Mouse (Mus musculus): ENCODE measurements around the gene Bag6. TPM values are rescaled to one million over a fixed set of nuclear protein-coding genes. Genes with fewer than 3 reads are reported as not detected.
"Not testable (repeated sequence)": the region's sequence is repeated elsewhere in the genome, so short reads cannot be mapped to it uniquely, and the experiment has no call there.

Gene Bag6
- polyA plus RNA-seq, 1 experiment from 2014 or later, result 37.5 TPM

- H3K4me1 ChIP-seq (ENCODE audit: control insufficient read depth, insufficient read depth, low read length), result peaks cover 31% of the 10 kb centered on the region
- H3K9ac ChIP-seq (ENCODE audit: low read length); H3K4me2 ChIP-seq (ENCODE audit: low read depth, low read length); H3K36me3 ChIP-seq (ENCODE audit: control insufficient read depth, insufficient read depth); H3K27me3 ChIP-seq (ENCODE audit: control insufficient read depth, insufficient read depth, low read length); ATAC-seq (replicated peaks; ENCODE audit: extremely low read depth, insufficient read depth, low FRiP score); H3K27ac ChIP-seq (ENCODE audit: low read length); H3K9me3 ChIP-seq (replicated peaks; ENCODE audit: control insufficient read depth, low read length); H3K4me3 ChIP-seq (ENCODE audit: low read length): not testable (repeated sequence)
- 89% methylated on average over 12 of the region's 12 CpGs for WGBS
These were observed 10.6 kb upstream of the Bag6 start for GRCm38 (mm10) chr17:35124261-35124896.

DNA sequence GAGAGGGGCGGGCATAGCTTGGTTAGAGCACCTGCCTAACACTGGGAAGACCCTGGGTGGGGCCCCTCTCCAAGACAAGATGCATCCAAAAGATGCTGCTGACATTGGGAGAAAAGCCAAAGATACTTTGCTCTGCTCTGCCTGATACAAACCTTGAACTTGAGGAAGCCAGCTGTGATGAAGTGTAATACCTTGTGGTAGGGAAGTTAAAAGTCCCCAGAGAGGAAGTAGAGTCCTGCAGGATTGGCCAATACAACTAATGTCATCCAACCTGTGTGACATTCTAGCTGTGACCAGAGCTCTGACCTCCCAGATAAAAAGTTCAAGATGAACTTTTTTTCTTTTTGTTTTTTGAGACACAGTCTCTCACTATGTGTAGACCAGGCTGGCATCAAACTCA, 9.9 kb upstream of the Bag6 start:
- Histone ChIP-seq H3K4me1 (ENCODE audit: control insufficient read depth, insufficient read depth, low read length) (peaks cover 25% of the 10 kb centered on the region), H3K36me3 (ENCODE audit: control insufficient read depth, insufficient read depth) (no peaks in the 10 kb centered on the region), H3K4me2 (ENCODE audit: low read depth, low read length) (no peak overlapping the region), H3K4me3 (ENCODE audit: low read length) (no peak overlapping the region), H3K27me3 (ENCODE audit: control insufficient read depth, insufficient read depth, low read length) (no peaks in the 10 kb centered on the region), H3K9ac (ENCODE audit: low read length) (no peak overlapping the region), H3K27ac (ENCODE audit: low read length) (no peak overlapping the region), H3K9me3 (replicated peaks; ENCODE audit: control insufficient read depth, low read length) (no peaks in the 10 kb centered on the region)
- WGBS, result 85% methylated on average over 1 of the region's 1 CpGs
- ATAC-seq (replicated peaks; ENCODE audit: extremely low read depth, insufficient read depth, low FRiP score), result no peak

GRCm38 (mm10) chr17:35125578-35125977, 9.4 kb upstream of the Bag6 start:
- Histone ChIP-seq H3K27me3 (ENCODE audit: control insufficient read depth, insufficient read depth, low read length) (no peaks in the 10 kb centered on the region), H3K4me2 (ENCODE audit: low read depth, low read length) (peak overlapping the region; percentile 86), H3K9me3 (replicated peaks; ENCODE audit: control insufficient read depth, low read length) (no peaks in the 10 kb centered on the region), H3K9ac (ENCODE audit: low read length) (peak overlapping the region; percentile 77), H3K4me3 (ENCODE audit: low read length) (peak overlapping the region; percentile 64), H3K36me3 (ENCODE audit: control insufficient read depth, insufficient read depth) (no peaks in the 10 kb centered on the region), H3K27ac (ENCODE audit: low read length) (peak overlapping the region; percentile 79), H3K4me1 (ENCODE audit: control insufficient read depth, insufficient read depth, low read length) (peaks cover 21% of the 10 kb centered on the region)
- no peak for ATAC-seq (replicated peaks; ENCODE audit: extremely low read depth, insufficient read depth, low FRiP score)
- WGBS, result 27% methylated on average over 6 of the region's 6 CpGs

DNA sequence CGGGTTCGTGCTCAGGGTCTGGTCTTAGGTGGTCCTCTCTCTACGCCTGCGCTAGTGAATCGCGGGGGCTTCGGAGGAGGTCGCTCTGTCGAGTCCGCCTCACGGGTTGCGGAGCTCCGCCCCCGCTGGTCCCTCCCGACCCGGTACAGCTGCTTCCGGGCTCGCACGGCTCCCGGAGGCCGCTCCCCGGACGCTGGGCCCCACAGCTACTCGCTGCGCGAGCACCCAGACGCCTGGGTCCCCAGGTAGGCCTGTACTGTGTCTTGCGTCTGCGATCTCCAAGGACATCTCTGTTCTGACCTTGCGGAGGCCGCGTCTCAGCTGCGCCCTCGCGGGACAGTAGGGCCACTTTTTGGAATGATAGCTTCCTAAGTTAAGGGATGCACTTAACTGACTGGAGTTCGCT, 8.8 kb upstream of the Bag6 start, which contains the start of gene D17H6S53E:
D17H6S53E (plus strand) TSS at position 168 of the 406 bp plus-strand sequence.
- peak; percentile 58 for ATAC-seq (replicated peaks; ENCODE audit: extremely low read depth, insufficient read depth, low FRiP score)
- Histone ChIP-seq H3K4me2 (ENCODE audit: low read depth, low read length) (peak within 1 kb of the TSS; percentile 86), H3K27me3 (ENCODE audit: control insufficient read depth, insufficient read depth, low read length) (no peaks in the 10 kb centered on the region), H3K9me3 (replicated peaks; ENCODE audit: control insufficient read depth, low read length) (no peaks in the 10 kb centered on the region), H3K4me1 (ENCODE audit: control insufficient read depth, insufficient read depth, low read length) (peaks cover 21% of the 10 kb centered on the region), H3K9ac (ENCODE audit: low read length) (peak within 1 kb of the TSS; percentile 77), H3K36me3 (ENCODE audit: control insufficient read depth, insufficient read depth) (no peaks in the 10 kb centered on the region), H3K27ac (ENCODE audit: low read length) (peak within 1 kb of the TSS; percentile 79), H3K4me3 (ENCODE audit: low read length) (peak within 1 kb of the TSS; percentile 64)
- under 1% methylated on average over 36 of the region's 36 CpGs for WGBS

DNA sequence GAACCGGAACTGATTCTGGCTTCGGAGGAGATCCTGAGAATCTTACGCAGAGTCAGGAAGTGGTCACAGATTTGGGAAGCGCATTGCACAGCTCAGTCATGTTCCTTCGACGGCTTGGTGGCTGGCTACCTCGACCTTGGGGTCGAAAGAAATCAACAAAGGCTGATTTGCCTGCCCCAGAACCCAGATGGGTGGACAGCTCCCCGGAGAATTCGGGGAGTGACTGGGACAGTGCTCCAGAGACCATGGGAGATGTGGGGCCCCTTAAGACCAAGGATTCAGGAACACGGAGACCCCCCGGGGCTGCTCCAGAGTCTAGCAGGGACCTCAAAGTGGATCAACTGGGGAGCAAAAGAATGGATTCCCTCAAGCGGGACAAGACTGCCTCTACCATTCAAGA, 8.0 kb upstream of the Bag6 start:
- 62% methylated on average over 13 of the region's 13 CpGs for WGBS
- Histone ChIP-seq H3K27ac (ENCODE audit: low read length) (peak overlapping the region; percentile 79), H3K4me2 (ENCODE audit: low read depth, low read length) (peak overlapping the region; percentile 86)

GRCm38 (mm10) chr17:35128996-35129395, 6.0 kb upstream of the Bag6 start:
- H3K36me3 ChIP-seq (ENCODE audit: control insufficient read depth, insufficient read depth), result no peaks in the 10 kb centered on the region
- H3K9ac ChIP-seq (ENCODE audit: low read length), result no peak overlapping the region
- WGBS, result 60% methylated on average over 11 of the region's 11 CpGs
- no peaks in the 10 kb centered on the region for H3K27me3 ChIP-seq (ENCODE audit: control insufficient read depth, insufficient read depth, low read length)
- no peak overlapping the region for H3K4me3 ChIP-seq (ENCODE audit: low read length)
- no peak overlapping the region for H3K4me2 ChIP-seq (ENCODE audit: low read depth, low read length)
- no peak for ATAC-seq (replicated peaks; ENCODE audit: extremely low read depth, insufficient read depth, low FRiP score)
- H3K27ac ChIP-seq (ENCODE audit: low read length), result no peak overlapping the region
- peaks cover 17% of the 10 kb centered on the region for H3K4me1 ChIP-seq (ENCODE audit: control insufficient read depth, insufficient read depth, low read length)
- H3K9me3 ChIP-seq (replicated peaks; ENCODE audit: control insufficient read depth, low read length), result no peaks in the 10 kb centered on the region

More for the DNA sequence above, 8.0 kb upstream of the Bag6 start:
- peak overlapping the region; percentile 77 for H3K9ac ChIP-seq (ENCODE audit: low read length)
- no peaks in the 10 kb centered on the region for H3K27me3 ChIP-seq (ENCODE audit: control insufficient read depth, insufficient read depth, low read length)
- H3K4me1 ChIP-seq (ENCODE audit: control insufficient read depth, insufficient read depth, low read length), result peaks cover 20% of the 10 kb centered on the region
- H3K4me3 ChIP-seq (ENCODE audit: low read length), result peak overlapping the region; percentile 64
- no peaks in the 10 kb centered on the region for H3K36me3 ChIP-seq (ENCODE audit: control insufficient read depth, insufficient read depth)
- no peak for ATAC-seq (replicated peaks; ENCODE audit: extremely low read depth, insufficient read depth, low FRiP score)
- no peaks in the 10 kb centered on the region for H3K9me3 ChIP-seq (replicated peaks; ENCODE audit: control insufficient read depth, low read length)

GRCm38 (mm10) chr17:35131038-35131437, 3.9 kb upstream of the Bag6 start:
- no peaks in the 10 kb centered on the region for H3K27me3 ChIP-seq (ENCODE audit: control insufficient read depth, insufficient read depth, low read length)
- no peak overlapping the region for H3K9ac ChIP-seq (ENCODE audit: low read length)
- H3K4me1 ChIP-seq (ENCODE audit: control insufficient read depth, insufficient read depth, low read length), result peaks cover 12% of the 10 kb centered on the region
- 87% methylated on average over 8 of the region's 8 CpGs for whole genome bisulfite sequencing
- H3K36me3 ChIP-seq (ENCODE audit: control insufficient read depth, insufficient read depth), result no peaks in the 10 kb centered on the region
- no peak overlapping the region for H3K4me2 ChIP-seq (ENCODE audit: low read depth, low read length)
- H3K27ac ChIP-seq (ENCODE audit: low read length), result no peak overlapping the region
- ATAC-seq (replicated peaks; ENCODE audit: extremely low read depth, insufficient read depth, low FRiP score), result no peak
- no peak overlapping the region for H3K4me3 ChIP-seq (ENCODE audit: low read length)
- H3K9me3 ChIP-seq (replicated peaks; ENCODE audit: control insufficient read depth, low read length), result no peaks in the 10 kb centered on the region

GRCm38 (mm10) chr17:35131500-35132173, 3.3 kb upstream of the Bag6 start, which contains the start of gene Apom:
Gene Apom (minus strand): TSS chr17:35132050.
- no peaks in the 10 kb centered on the region for H3K36me3 ChIP-seq (ENCODE audit: control insufficient read depth, insufficient read depth)
- H3K4me2 ChIP-seq (ENCODE audit: low read depth, low read length), result no peak within 1 kb of the TSS
- no peak within 1 kb of the TSS for H3K4me3 ChIP-seq (ENCODE audit: low read length)
- no peaks in the 10 kb centered on the region for H3K27me3 ChIP-seq (ENCODE audit: control insufficient read depth, insufficient read depth, low read length)
- H3K27ac ChIP-seq (ENCODE audit: low read length), result no peak within 1 kb of the TSS
- H3K9ac ChIP-seq (ENCODE audit: low read length), result no peak within 1 kb of the TSS
- no peak for ATAC-seq (replicated peaks; ENCODE audit: extremely low read depth, insufficient read depth, low FRiP score)
- peaks cover 18% of the 10 kb centered on the region for H3K4me1 ChIP-seq (ENCODE audit: control insufficient read depth, insufficient read depth, low read length)
- 82% methylated on average over 15 of the region's 15 CpGs for WGBS
- no peaks in the 10 kb centered on the region for H3K9me3 ChIP-seq (replicated peaks; ENCODE audit: control insufficient read depth, low read length)

GRCm38 (mm10) chr17:35132174-35132560, 2.8 kb upstream of the Bag6 start:
- no peak overlapping the region for H3K4me2 ChIP-seq (ENCODE audit: low read depth, low read length)
- no peaks in the 10 kb centered on the region for H3K36me3 ChIP-seq (ENCODE audit: control insufficient read depth, insufficient read depth)
- ATAC-seq (replicated peaks; ENCODE audit: extremely low read depth, insufficient read depth, low FRiP score), result no peak
- no peaks in the 10 kb centered on the region for H3K9me3 ChIP-seq (replicated peaks; ENCODE audit: control insufficient read depth, low read length)
- no peak overlapping the region for H3K27ac ChIP-seq (ENCODE audit: low read length)
- H3K4me1 ChIP-seq (ENCODE audit: control insufficient read depth, insufficient read depth, low read length), result peaks cover 19% of the 10 kb centered on the region
- no peak overlapping the region for H3K4me3 ChIP-seq (ENCODE audit: low read length)
- no peaks in the 10 kb centered on the region for H3K27me3 ChIP-seq (ENCODE audit: control insufficient read depth, insufficient read depth, low read length)
- 74% methylated on average over 3 of the region's 3 CpGs for WGBS
- H3K9ac ChIP-seq (ENCODE audit: low read length), result no peak overlapping the region
